Mouse (Mus musculus) MEL (cell line): ENCODE results near the gene Adam12. TPM values are rescaled to one million over a fixed set of nuclear protein-coding genes. Genes with fewer than 3 reads are reported as not detected.

Experiments
- DNase-seq: peaks from one replicate; pipeline ENCODE4 v3.0.0; 2011; ENCODE audit warnings: low read depth, low spot score
- H3K27ac ChIP-seq: 2 replicates; pipeline ENCODE4 v1.5.1; 2012; ENCODE audit warnings: low read depth, mild to moderate bottlenecking, control low read depth, low read length, moderate library complexity; ENCODE audit not compliant: control insufficient read depth
- H3K27me3 ChIP-seq, 2 experiments: fragments of 150-350 bp in 1 of 2; sonication (generic) in 1 of 2; 2 replicates each; pipeline ENCODE4 v1.6.1; 2012; ENCODE audit warnings: low read length in 2 of 2, mild to moderate bottlenecking in 2 of 2, improper control_type of control experiment in 1 of 2, moderate library complexity in 1 of 2; ENCODE audit not compliant: insufficient read depth in 2 of 2, control insufficient read depth in 1 of 2
- H3K36me3 ChIP-seq, 2 experiments: 2 replicates each; pipeline ENCODE4 v1.6.1; 2012 to 2014; ENCODE audit warnings: low read length in 2 of 2, improper control_type of control experiment in 1 of 2, inconsistent platforms in 1 of 2, mild to moderate bottlenecking in 1 of 2; ENCODE audit not compliant: insufficient read depth in 2 of 2, control insufficient read depth in 1 of 2
- H3K4me1 ChIP-seq, 2 experiments: fragments of 150-350 bp in 1 of 2; sonication (generic) in 1 of 2; 2 replicates each; pipeline ENCODE4 v1.6.1; 2012; ENCODE audit warnings: low read length in 2 of 2, improper control_type of control experiment in 1 of 2, mild to moderate bottlenecking in 1 of 2; ENCODE audit not compliant: insufficient read depth in 2 of 2, control insufficient read depth in 1 of 2
- H3K4me3 ChIP-seq, 2 experiments: fragments of 150-350 bp in 1 of 2; sonication (generic) in 1 of 2; 2 replicates each; pipeline ENCODE4 v1.5.1; 2012; ENCODE audit warnings: low read depth in 2 of 2, low read length in 2 of 2, mild to moderate bottlenecking in 2 of 2, moderate library complexity in 2 of 2, control low read depth in 1 of 2, improper control_type of control experiment in 1 of 2; ENCODE audit not compliant: control insufficient read depth in 1 of 2, insufficient read depth in 1 of 2
- H3K79me2 ChIP-seq: 2 replicates; pipeline ENCODE4 v1.6.1; 2012; ENCODE audit warnings: mild to moderate bottlenecking, low read length, moderate library complexity; ENCODE audit not compliant: control insufficient read depth, poor library complexity, insufficient read depth
- H3K9ac ChIP-seq: 2 replicates; pipeline ENCODE4 v1.6.1; 2012; ENCODE audit warnings: low read depth, mild to moderate bottlenecking, control low read depth, low read length, moderate library complexity; ENCODE audit not compliant: control insufficient read depth, poor library complexity, severe bottlenecking
- H3K9me3 ChIP-seq: fragments of 150-350 bp; sonication (generic); replicated peaks from 2 replicates; pipeline ENCODE4 v1.6.1; 2012; ENCODE audit warnings: mild to moderate bottlenecking, low read length, improper control_type of control experiment, moderate library complexity; ENCODE audit not compliant: insufficient read depth
- CTCF ChIP-seq, 3 experiments: IDR thresholded peaks in 2 of 3; conservative IDR thresholded peaks in 1 of 3; 2 replicates each; pipeline ENCODE4 v1.5.1; 2011 to 2012; ENCODE audit warnings: low read length in 3 of 3, low read depth in 2 of 3, mild to moderate bottlenecking in 2 of 3, improper control_type of control experiment in 1 of 3, inconsistent platforms in 1 of 3, mixed read lengths in 1 of 3, moderate library complexity in 1 of 3; ENCODE audit not compliant: control insufficient read depth in 1 of 3, insufficient read depth in 1 of 3, poor library complexity in 1 of 3, severe bottlenecking in 1 of 3
- ELF1 ChIP-seq: IDR thresholded peaks from 2 replicates; pipeline ENCODE4 v1.6.1; 2014; ENCODE audit warnings: low read depth, mild to moderate bottlenecking, inconsistent platforms, low read length, improper control_type of control experiment, moderate library complexity
- ETS1 ChIP-seq: IDR thresholded peaks from 2 replicates; pipeline ENCODE4 v1.6.1; 2012; ENCODE audit warnings: low read depth, mild to moderate bottlenecking, inconsistent platforms, low read length, improper control_type of control experiment, moderate library complexity
- JUND ChIP-seq: IDR thresholded peaks from 2 replicates; pipeline ENCODE4 v1.6.1; 2011; ENCODE audit warnings: low read depth, mild to moderate bottlenecking, improper control_type of control experiment, low read length
- MAX ChIP-seq: IDR thresholded peaks from 2 replicates; pipeline ENCODE4 v1.6.1; 2011; ENCODE audit warnings: low read length, improper control_type of control experiment
- MAZ ChIP-seq: IDR thresholded peaks from 2 replicates; pipeline ENCODE4 v1.6.1; 2012; ENCODE audit warnings: low read depth, mild to moderate bottlenecking, inconsistent platforms, low read length, improper control_type of control experiment
- MYB ChIP-seq: IDR thresholded peaks from 2 replicates; pipeline ENCODE4 v1.6.1; 2011; ENCODE audit warnings: mild to moderate bottlenecking, low read depth, low read length, improper control_type of control experiment
- MYC ChIP-seq: IDR thresholded peaks from 2 replicates; pipeline ENCODE4 v1.6.1; 2011; ENCODE audit warnings: low read depth, mild to moderate bottlenecking, low read length, improper control_type of control experiment, moderate library complexity
- NELFE ChIP-seq: IDR thresholded peaks from 2 replicates; pipeline ENCODE4 v1.6.1; 2011; ENCODE audit warnings: low read depth, low read length, improper control_type of control experiment
- POLR2A ChIP-seq, 2 experiments: IDR thresholded peaks; 2 replicates each; pipeline ENCODE4 v1.6.1; 2011 to 2012; ENCODE audit warnings: low read length in 2 of 2, mild to moderate bottlenecking in 2 of 2, control low read depth in 1 of 2, improper control_type of control experiment in 1 of 2, low read depth in 1 of 2, moderate library complexity in 1 of 2; ENCODE audit not compliant: control insufficient read depth in 1 of 2, insufficient read depth in 1 of 2, poor library complexity in 1 of 2
- POLR2AphosphoS2 ChIP-seq: IDR thresholded peaks from 2 replicates; pipeline ENCODE4 v1.6.1; 2011; ENCODE audit warnings: low read length, improper control_type of control experiment
- POLR2AphosphoS5 ChIP-seq: IDR thresholded peaks from 2 replicates; pipeline ENCODE4 v1.6.1; 2012; ENCODE audit warnings: low read depth, borderline replicate concordance, mild to moderate bottlenecking, inconsistent platforms, low read length, moderate library complexity, mixed read lengths
- SIN3A ChIP-seq: IDR thresholded peaks from 2 replicates; pipeline ENCODE4 v1.6.1; 2012; ENCODE audit warnings: low read length, improper control_type of control experiment, inconsistent platforms
- SMC3 ChIP-seq: IDR thresholded peaks from 2 replicates; pipeline ENCODE4 v1.6.1; 2011; ENCODE audit warnings: low read depth, low read length, improper control_type of control experiment
- TAL1 ChIP-seq: IDR thresholded peaks from 2 replicates; pipeline ENCODE4 v1.6.1; 2012; ENCODE audit warnings: mild to moderate bottlenecking, inconsistent platforms, low read length, moderate library complexity, mixed read lengths
- TBP ChIP-seq: IDR thresholded peaks from 2 replicates; pipeline ENCODE4 v1.8.0; 2011; ENCODE audit warnings: low read depth, low read length, improper control_type of control experiment
- TCF12 ChIP-seq: IDR thresholded peaks from 2 replicates; pipeline ENCODE4 v1.6.1; 2014; ENCODE audit warnings: low read depth, mild to moderate bottlenecking, inconsistent platforms, low read length, improper control_type of control experiment, moderate library complexity
- UBTF ChIP-seq: IDR thresholded peaks from 2 replicates; pipeline ENCODE4 v1.6.1; 2012; ENCODE audit warnings: low read depth, mild to moderate bottlenecking, inconsistent platforms, low read length, improper control_type of control experiment, moderate library complexity, borderline replicate concordance; ENCODE audit not compliant: insufficient read depth
- ZC3H11A ChIP-seq: IDR thresholded peaks from 2 replicates; pipeline ENCODE4 v1.6.1; 2012; ENCODE audit warnings: low read depth, mild to moderate bottlenecking, inconsistent platforms, low read length, improper control_type of control experiment
- ZNF384 ChIP-seq: IDR thresholded peaks from 2 replicates; pipeline ENCODE4 v1.6.1; 2012; ENCODE audit warnings: low read depth, mild to moderate bottlenecking, inconsistent platforms, low read length, improper control_type of control experiment
- polyA plus RNA-seq, 2 experiments: library from polyadenylated mRNA; stranded (reverse) in 1 of 2; unstranded in 1 of 2; fragments of >175 nt in 1 of 2; fragments of >200 nt in 1 of 2; gene quantifications; 2 replicates each; pipeline versions ENCODE4 v1.2.1 to v1.2.4; 2012; ENCODE audit warnings: low replicate concordance in 2 of 2, low read depth in 1 of 2; ENCODE audit not compliant: insufficient read length in 2 of 2, insufficient read depth in 1 of 2, missing spikeins in 1 of 2
- total RNA-seq: library from RNA; depleted of rRNA; stranded (reverse); fragments of 300-350 nt; gene quantifications from 2 replicates; pipeline ENCODE4 v1.2.3, GENCODE M21; 2012

The Adam12 gene
- total and polyA plus RNA-seq, 3 experiments, result not detected

DNA sequence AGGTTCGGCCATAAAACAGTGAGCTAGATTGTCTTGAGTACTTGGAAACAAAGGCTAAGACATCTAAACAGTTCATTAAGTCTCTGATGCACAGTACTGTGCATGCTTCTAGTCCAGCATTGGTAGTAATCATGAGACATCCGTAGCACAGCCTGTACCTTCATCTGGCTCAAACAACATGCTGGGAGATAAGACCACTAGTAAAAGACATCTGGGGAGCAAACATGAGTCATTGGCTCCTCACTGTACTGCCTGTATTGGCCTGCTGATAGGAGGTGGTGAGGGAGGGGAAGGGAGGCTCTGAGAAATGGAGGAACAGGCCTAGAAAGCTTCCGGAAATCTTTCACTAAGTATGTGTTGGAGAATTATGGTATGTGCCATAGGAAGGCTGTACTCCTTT is 124.1 kb downstream of the Adam12 start:
- Histone ChIP-seq H3K36me3 (no peaks in the 10 kb centered on the region), H3K79me2 (no peaks in the 10 kb centered on the region), H3K4me1 (no peaks in the 10 kb centered on the region), H3K27me3 (no peaks in the 10 kb centered on the region), H3K9me3 (no peaks in the 10 kb centered on the region), H3K9ac (no peak overlapping the region), H3K27ac (no peak overlapping the region), H3K4me3 (no peak overlapping the region)
- TF ChIP-seq POLR2AphosphoS5, result no peak
- no peak for TF ChIP-seq ETS1
- no peak for TF ChIP-seq MYC
- TF ChIP-seq UBTF, result no peak
- no peak for TF ChIP-seq POLR2A (IDR thresholded peaks at IDR 0.05; ENCODE audit: control insufficient read depth in 1 of 2, insufficient read depth in 1 of 2, low read depth in 1 of 2, low read length in 2 of 2, poor library complexity in 1 of 2)
- TF ChIP-seq ELF1, result no peak
- no peak for TF ChIP-seq TCF12
- TF ChIP-seq SIN3A, result no peak
- TF ChIP-seq CTCF (IDR thresholded peaks at IDR 0.05 in 2 of 3, conservative IDR thresholded peaks at IDR 0.05 in 1 of 3; ENCODE audit: control insufficient read depth in 1 of 3, insufficient read depth in 1 of 3, low read depth in 2 of 3, low read length in 3 of 3, poor library complexity in 1 of 3, severe bottlenecking in 1 of 3), result no peak
- TF ChIP-seq ZNF384, result no peak
- no peak for TF ChIP-seq JUND
- TF ChIP-seq TBP, result no peak
- no peak for TF ChIP-seq MAX
- TF ChIP-seq POLR2AphosphoS2, result no peak
- no peak for TF ChIP-seq MYB
- no peak for TF ChIP-seq MAZ
- TF ChIP-seq TAL1, result no peak
- no peak for TF ChIP-seq ZC3H11A
- DNase-seq, result no peak

GRCm38 (mm10) chr7:134099010-134099409 is 132.9 kb downstream of the Adam12 start:
- Histone ChIP-seq H3K27me3 (no peaks in the 10 kb centered on the region), H3K9me3 (no peaks in the 10 kb centered on the region), H3K9ac (no peak overlapping the region), H3K79me2 (no peaks in the 10 kb centered on the region), H3K27ac (no peak overlapping the region), H3K36me3 (no peaks in the 10 kb centered on the region), H3K4me1 (no peaks in the 10 kb centered on the region), H3K4me3 (no peak overlapping the region)
- TF ChIP-seq NELFE (no peak), SMC3 (no peak)
- DNase-seq, result no peak
